Mouse (Mus musculus) bone marrow macrophage, adult 2 months (primary cell): ENCODE results near the gene Olfr967.

Source experiments
- CTCF ChIP-seq: IDR thresholded peaks from 2 replicates; pipeline ENCODE4 v1.5.1; 2012; ENCODE audit warnings: low read depth, mild to moderate bottlenecking, low read length, moderate library complexity
- POLR2A ChIP-seq: IDR thresholded peaks from 2 replicates; pipeline ENCODE4 v1.6.1; 2012; ENCODE audit warnings: mild to moderate bottlenecking, low read depth, low read length, borderline replicate concordance

- no peak for TF ChIP-seq POLR2A
- no peak for TF ChIP-seq CTCF
Observed at GRCm38 (mm10) chr9:39783153-39783552, 37.1 kb downstream of the Olfr967 start, which contains the start of gene Olfr968.
